Mouse (Mus musculus) embryonic facial prominence, embryonic 13.5 days (tissue): ENCODE results near the gene Mpp6. TPM values are rescaled to one million over a fixed set of nuclear protein-coding genes. Genes with fewer than 3 reads are reported as not detected.

Source experiments
- ATAC-seq: fragments of 200-750 bp; cut with Nextera tagmentation; 2 replicates; pipeline ENCODE4 v1.8.0; 2017; ENCODE audit warnings: low read depth; ENCODE audit not compliant: insufficient number of reproducible peaks, insufficient read depth, low FRiP score, low TSS enrichment
- H3K27ac ChIP-seq: fragments of 300-500 bp; sonication (generic); 2 replicates; pipeline ENCODE4 v1.5.1; 2015; ENCODE audit warnings: moderate library complexity, mild to moderate bottlenecking, inconsistent platforms
- H3K27me3 ChIP-seq: fragments of 300-500 bp; sonication (generic); 2 replicates; pipeline ENCODE4 v1.6.1; 2015; ENCODE audit warnings: mild to moderate bottlenecking, inconsistent platforms
- H3K36me3 ChIP-seq: fragments of 300-500 bp; sonication (generic); 2 replicates; pipeline ENCODE4 v1.6.1; 2015; ENCODE audit warnings: mild to moderate bottlenecking, inconsistent platforms
- H3K4me1 ChIP-seq: fragments of 300-500 bp; sonication (generic); 2 replicates; pipeline ENCODE4 v1.6.1; 2015; ENCODE audit warnings: inconsistent platforms
- H3K4me2 ChIP-seq: fragments of 300-500 bp; sonication (generic); 2 replicates; pipeline ENCODE4 v1.6.1; 2015; ENCODE audit warnings: moderate library complexity, mild to moderate bottlenecking, inconsistent platforms
- H3K4me3 ChIP-seq: fragments of 300-500 bp; sonication (generic); 2 replicates; pipeline ENCODE4 v1.5.1; 2015; ENCODE audit warnings: mild to moderate bottlenecking, inconsistent platforms
- H3K9ac ChIP-seq: fragments of 300-500 bp; sonication (generic); 2 replicates; pipeline ENCODE4 v1.6.1; 2015; ENCODE audit warnings: mild to moderate bottlenecking, inconsistent platforms
- H3K9me3 ChIP-seq: fragments of 300-500 bp; sonication (generic); 2 replicates; pipeline ENCODE4 v1.6.1; 2016; ENCODE audit warnings: inconsistent platforms
- WGBS: fragments of 180-500 bp; shearing (Covaris S2); methylation state at CpG from one replicate; pipeline ENCODE4 v1.1.7; 2015; ENCODE audit warnings: mixed read lengths; 5-methylcytosine and 5-hydroxymethylcytosine counted together
- polyA plus RNA-seq: library from polyadenylated mRNA; unstranded; fragments of >200 nt; fragmentation: Nextera tagmentation; extraction: Ambion mirVana; gene quantifications from 2 replicates; pipeline ENCODE4 v1.2.1, GENCODE M21; 2015

Gene Mpp6
- polyA plus RNA-seq, 1 experiment from 2014 or later: 54.8 TPM

DNA sequence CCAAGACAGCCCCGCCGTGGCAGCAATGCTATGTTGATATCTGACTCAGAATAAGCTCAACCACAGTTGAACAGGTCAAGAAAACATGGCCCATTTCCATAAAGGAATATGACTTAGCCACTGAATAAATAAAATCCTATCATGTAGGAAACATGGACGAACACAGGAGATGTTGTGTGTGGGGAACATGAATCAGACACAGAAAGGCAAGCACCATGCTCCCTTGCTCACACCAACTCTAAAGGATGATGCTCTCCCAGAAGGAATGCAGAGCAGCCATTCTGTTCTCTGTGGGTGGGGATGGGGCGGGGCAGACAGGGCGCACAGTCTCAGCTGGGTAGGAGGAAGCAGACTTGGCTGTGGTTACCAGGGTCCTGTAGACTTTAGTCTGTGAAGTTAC lies 115.2 kb downstream of the Mpp6 start:
- Histone ChIP-seq H3K27ac (no peak overlapping the region), H3K4me2 (no peak overlapping the region), H3K9ac (no peak overlapping the region), H3K4me3 (no peak overlapping the region), H3K9me3 (no peaks in the 10 kb centered on the region), H3K36me3 (no peaks in the 10 kb centered on the region; the same call in 1 of the 2 replicates), H3K4me1 (peaks cover 7% of the 10 kb centered on the region), H3K27me3 (no peaks in the 10 kb centered on the region)
- WGBS: 84% methylated on average over 5 of the region's 5 CpGs
- ATAC-seq: no peak

DNA sequence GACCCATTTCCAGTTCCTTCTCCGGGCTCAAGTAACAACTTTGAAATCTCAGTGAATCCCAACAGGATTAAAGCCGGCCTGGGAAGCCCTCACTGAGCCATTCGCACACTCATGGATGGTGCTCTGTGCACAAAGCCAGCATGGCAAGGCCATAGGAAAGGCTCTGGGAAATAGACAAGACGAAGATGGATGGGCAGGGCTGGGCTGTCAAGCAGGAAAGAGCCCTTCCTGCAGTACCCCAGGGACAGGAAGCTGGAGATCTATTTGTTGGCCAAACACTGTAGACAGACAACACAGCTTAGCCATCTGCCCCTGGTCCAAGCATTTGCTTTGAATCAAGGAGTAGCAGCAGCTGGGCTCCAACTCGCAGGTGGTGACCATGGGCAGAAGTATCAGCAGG lies 118.1 kb downstream of the Mpp6 start:
- 81% methylated on average over 5 of the region's 5 CpGs for WGBS
- no peak overlapping the region for H3K4me2 ChIP-seq

DNA sequence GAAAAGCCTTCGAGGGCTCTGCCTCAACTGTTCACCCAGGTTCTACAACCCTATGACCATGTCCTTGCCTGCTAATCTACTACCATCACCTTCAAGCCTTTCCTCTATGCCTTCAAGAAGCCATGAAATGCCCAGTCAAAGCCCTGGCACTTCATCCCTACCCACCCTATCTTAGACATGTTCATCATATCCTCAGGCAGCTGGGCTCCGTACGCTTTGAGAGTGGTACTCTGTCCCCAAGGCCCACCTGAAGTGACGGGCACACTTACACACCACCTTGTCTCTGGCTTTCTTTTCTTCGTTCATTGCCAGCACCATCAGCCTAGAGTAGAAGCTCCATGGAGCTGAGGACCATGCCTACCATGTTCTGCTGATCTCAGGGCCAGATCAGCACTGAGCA lies 121.2 kb downstream of the Mpp6 start:
- no peaks in the 10 kb centered on the region for H3K36me3 ChIP-seq
- no peak overlapping the region for H3K4me3 ChIP-seq
- no peak overlapping the region for H3K27ac ChIP-seq
- no peak overlapping the region for H3K4me2 ChIP-seq
- H3K9me3 ChIP-seq: no peaks in the 10 kb centered on the region
- no peak for ATAC-seq
- H3K27me3 ChIP-seq: no peaks in the 10 kb centered on the region
- 92% methylated on average over 5 of the region's 5 CpGs for WGBS
- no peak overlapping the region for H3K9ac ChIP-seq
- H3K4me1 ChIP-seq: no peaks in the 10 kb centered on the region

More for the DNA sequence above, 118.1 kb downstream of the Mpp6 start:
- no peaks in the 10 kb centered on the region for H3K4me1 ChIP-seq
- H3K27ac ChIP-seq: no peak overlapping the region
- H3K36me3 ChIP-seq: no peaks in the 10 kb centered on the region; the same call in 1 of the 2 replicates
- no peak overlapping the region for H3K9ac ChIP-seq
- H3K27me3 ChIP-seq: no peaks in the 10 kb centered on the region
- H3K4me3 ChIP-seq: no peak overlapping the region
- H3K9me3 ChIP-seq: no peaks in the 10 kb centered on the region
- no peak for ATAC-seq

DNA sequence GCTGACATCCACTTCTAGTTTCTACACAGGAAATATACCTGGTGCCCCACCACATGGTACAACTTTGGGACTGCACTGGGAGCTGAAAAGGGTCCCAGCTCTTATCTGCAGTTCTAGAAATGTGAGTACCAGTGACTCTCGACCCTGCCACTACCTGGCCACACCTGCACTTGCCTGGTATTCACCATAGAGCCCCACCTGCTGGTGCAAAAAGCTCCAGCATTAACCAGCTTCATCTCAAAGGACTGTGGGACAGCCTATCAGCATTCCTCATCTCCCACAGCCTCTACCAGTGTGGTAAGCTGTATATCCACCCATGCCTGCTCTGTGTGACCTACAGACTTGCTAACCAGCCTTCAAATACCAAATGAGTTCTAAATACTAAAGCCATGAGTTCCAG lies 122.9 kb downstream of the Mpp6 start:
- H3K4me3 ChIP-seq: no peak overlapping the region
- no peak for ATAC-seq
- 52% methylated on average over 1 of the region's 1 CpGs for WGBS
- no peak overlapping the region for H3K9ac ChIP-seq
- no peaks in the 10 kb centered on the region for H3K27me3 ChIP-seq
- no peaks in the 10 kb centered on the region; the same call in 1 of the 2 replicates for H3K4me1 ChIP-seq
- H3K27ac ChIP-seq: no peak overlapping the region
- no peaks in the 10 kb centered on the region for H3K36me3 ChIP-seq
- no peaks in the 10 kb centered on the region for H3K9me3 ChIP-seq
- H3K4me2 ChIP-seq: no peak overlapping the region

DNA sequence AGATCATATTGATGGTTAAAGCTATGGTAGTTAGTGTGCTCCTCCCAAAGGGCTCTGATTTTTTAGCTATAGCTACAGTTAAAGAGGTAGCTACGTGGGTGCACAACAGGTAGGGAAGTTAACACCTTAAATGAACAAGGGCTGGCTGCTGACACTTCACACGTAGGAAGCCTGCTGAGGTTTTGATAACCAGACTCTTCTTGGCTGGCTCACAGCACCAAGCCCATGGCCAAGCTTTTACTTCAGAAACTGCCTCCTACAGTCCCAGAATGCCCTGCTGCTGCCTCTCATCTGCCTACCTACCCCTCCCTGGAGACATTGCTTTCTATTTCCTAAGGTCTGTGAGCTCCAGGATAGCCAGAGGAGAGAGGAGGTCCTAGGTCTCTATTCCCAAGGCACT lies 127.9 kb downstream of the Mpp6 start:
- Histone ChIP-seq H3K27ac (no peak overlapping the region), H3K4me3 (no peak overlapping the region)
- 63% methylated on average over 2 of the region's 2 CpGs for WGBS

DNA sequence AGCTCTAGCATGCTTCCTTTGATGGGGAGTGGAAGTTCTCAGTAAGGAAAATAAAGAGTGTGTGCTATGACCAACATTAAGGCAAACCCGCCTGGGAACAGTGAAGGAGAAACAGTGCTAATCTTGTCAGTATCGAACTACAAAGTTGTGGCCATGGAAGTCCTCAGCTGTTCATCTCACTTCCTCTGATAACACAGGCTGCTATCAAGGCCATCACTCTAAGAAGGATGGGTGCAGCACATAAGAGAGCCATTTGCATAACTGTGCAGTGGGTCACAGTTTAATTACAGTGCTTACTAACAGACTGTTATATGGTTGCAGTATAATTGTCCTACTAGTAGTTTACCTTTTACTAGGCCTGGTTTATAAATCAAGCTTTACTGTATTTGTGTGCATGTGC lies 129.9 kb downstream of the Mpp6 start:
- no peak overlapping the region for H3K4me2 ChIP-seq
- H3K27me3 ChIP-seq: no peaks in the 10 kb centered on the region
- no peak for ATAC-seq
- peaks cover 3% of the 10 kb centered on the region; the same call in 1 of the 2 replicates for H3K4me1 ChIP-seq
- H3K27ac ChIP-seq: no peak overlapping the region
- no peaks in the 10 kb centered on the region for H3K9me3 ChIP-seq
- no peak overlapping the region for H3K4me3 ChIP-seq
- no peak overlapping the region for H3K9ac ChIP-seq
- 89% methylated on average over 2 of the region's 2 CpGs for WGBS
- no peaks in the 10 kb centered on the region for H3K36me3 ChIP-seq

More for the DNA sequence above, 127.9 kb downstream of the Mpp6 start:
- no peaks in the 10 kb centered on the region for H3K36me3 ChIP-seq
- H3K27me3 ChIP-seq: no peaks in the 10 kb centered on the region
- H3K9me3 ChIP-seq: no peaks in the 10 kb centered on the region
- ATAC-seq: no peak
- H3K4me1 ChIP-seq: peaks cover 3% of the 10 kb centered on the region; the same call in 1 of the 2 replicates
- H3K4me2 ChIP-seq: no peak overlapping the region
- no peak overlapping the region for H3K9ac ChIP-seq

DNA sequence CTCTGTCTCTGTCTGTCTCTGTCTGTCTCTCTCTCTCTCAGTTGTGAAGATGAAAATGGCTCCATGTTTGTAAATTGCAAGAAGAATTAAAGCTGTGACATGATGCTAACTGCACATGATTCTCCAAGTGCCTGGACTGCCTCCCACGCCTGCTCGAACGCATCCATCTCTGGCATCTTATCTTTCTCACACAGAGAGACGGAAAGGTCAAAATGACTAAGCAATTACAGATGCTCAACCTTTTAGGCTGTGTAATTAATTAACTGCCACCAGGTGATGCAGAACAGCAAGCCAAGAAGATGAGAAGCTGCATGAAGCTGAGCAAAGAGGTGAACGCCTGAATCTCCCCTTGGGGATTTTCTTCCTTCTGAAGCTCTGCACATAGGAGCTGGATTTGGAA lies 130.4 kb downstream of the Mpp6 start:
- H3K4me2 ChIP-seq: no peak overlapping the region
- WGBS: 53% methylated on average over 5 of the region's 5 CpGs
- no peak overlapping the region for H3K4me3 ChIP-seq
- peaks cover 3% of the 10 kb centered on the region; the same call in 1 of the 2 replicates for H3K4me1 ChIP-seq
- no peaks in the 10 kb centered on the region for H3K9me3 ChIP-seq
- no peak for ATAC-seq
- no peaks in the 10 kb centered on the region for H3K27me3 ChIP-seq
- no peaks in the 10 kb centered on the region for H3K36me3 ChIP-seq
- H3K9ac ChIP-seq: no peak overlapping the region
- H3K27ac ChIP-seq: no peak overlapping the region

DNA sequence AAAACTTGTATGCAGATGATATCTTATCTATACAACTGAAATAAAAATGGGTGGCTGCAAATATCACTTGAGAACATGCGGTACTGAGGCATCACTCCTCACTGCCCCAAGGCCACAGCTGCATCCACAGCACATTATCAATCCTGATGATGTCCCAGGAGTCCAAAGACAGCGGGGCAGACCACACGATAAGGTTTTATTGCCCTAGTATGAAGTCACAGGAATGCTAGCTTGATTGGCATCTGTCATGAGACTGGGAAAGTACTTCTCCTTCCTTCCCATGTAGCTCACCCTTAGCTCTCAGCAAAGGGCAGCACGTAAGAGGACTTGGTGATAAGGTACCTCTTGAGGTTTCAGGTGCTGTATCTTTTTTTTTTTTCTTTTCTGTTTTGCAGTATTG lies 134.1 kb downstream of the Mpp6 start:
- Histone ChIP-seq H3K27ac (no peak overlapping the region), H3K4me3 (no peak overlapping the region), H3K27me3 (no peaks in the 10 kb centered on the region), H3K9ac (no peak overlapping the region), H3K4me2 (no peak overlapping the region), H3K36me3 (no peaks in the 10 kb centered on the region), H3K9me3 (no peaks in the 10 kb centered on the region), H3K4me1 (no peaks in the 10 kb centered on the region)
- WGBS: 86% methylated on average over 4 of the region's 4 CpGs
- ATAC-seq: no peak

DNA sequence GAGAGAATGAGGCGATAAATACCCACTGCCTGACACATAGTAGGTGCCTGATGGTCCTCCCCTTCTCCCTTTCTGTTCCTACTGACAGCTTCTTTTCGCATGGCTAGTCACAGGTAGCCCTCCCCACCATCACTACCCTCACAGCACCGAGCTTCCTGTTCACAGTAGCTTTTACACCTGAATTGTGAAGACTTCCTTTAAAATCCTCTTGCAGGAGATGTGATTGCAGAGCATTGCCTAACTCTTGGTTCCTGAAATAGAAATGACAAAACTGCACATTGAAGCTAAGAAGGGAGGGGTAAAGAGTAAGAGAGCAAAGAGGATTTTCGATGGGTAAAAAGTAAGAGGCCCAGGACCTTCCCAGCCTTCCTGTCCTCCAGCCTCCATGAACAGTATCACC lies 134.9 kb downstream of the Mpp6 start:
- 81% methylated on average over 4 of the region's 4 CpGs for WGBS
- no peaks in the 10 kb centered on the region for H3K4me1 ChIP-seq

DNA sequence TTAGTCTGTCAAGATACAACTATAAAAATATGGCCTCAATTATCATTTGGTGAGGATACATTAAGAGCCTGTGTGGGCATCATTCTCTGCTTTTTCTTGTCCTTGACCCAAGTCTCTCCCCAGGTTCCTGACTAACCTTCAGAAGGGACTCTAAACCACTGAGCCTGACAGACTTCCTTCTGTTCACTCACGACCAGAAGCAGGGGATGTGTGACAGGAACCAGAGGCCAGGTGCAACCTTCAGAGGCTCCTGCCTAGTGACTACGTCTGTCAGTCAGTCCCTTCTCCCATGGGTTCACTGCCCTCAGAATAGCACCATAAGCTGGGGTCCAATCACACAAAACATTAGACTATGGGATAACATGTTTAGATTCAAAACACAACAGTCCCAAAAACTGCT lies 137.3 kb downstream of the Mpp6 start:
- no peaks in the 10 kb centered on the region for H3K9me3 ChIP-seq
- H3K27me3 ChIP-seq: no peaks in the 10 kb centered on the region
- no peak overlapping the region for H3K27ac ChIP-seq
- H3K36me3 ChIP-seq: no peaks in the 10 kb centered on the region
- WGBS: 75% methylated on average over 2 of the region's 2 CpGs
- no peak overlapping the region for H3K9ac ChIP-seq
- no peak overlapping the region for H3K4me2 ChIP-seq
- no peak for ATAC-seq
- no peak overlapping the region for H3K4me3 ChIP-seq
- no peaks in the 10 kb centered on the region for H3K4me1 ChIP-seq

More for the DNA sequence above, 134.9 kb downstream of the Mpp6 start:
- no peak overlapping the region for H3K4me3 ChIP-seq
- no peak overlapping the region for H3K27ac ChIP-seq
- H3K9me3 ChIP-seq: no peaks in the 10 kb centered on the region
- no peaks in the 10 kb centered on the region for H3K27me3 ChIP-seq
- no peak overlapping the region for H3K4me2 ChIP-seq
- ATAC-seq: no peak
- no peak overlapping the region for H3K9ac ChIP-seq
- H3K36me3 ChIP-seq: no peaks in the 10 kb centered on the region

DNA sequence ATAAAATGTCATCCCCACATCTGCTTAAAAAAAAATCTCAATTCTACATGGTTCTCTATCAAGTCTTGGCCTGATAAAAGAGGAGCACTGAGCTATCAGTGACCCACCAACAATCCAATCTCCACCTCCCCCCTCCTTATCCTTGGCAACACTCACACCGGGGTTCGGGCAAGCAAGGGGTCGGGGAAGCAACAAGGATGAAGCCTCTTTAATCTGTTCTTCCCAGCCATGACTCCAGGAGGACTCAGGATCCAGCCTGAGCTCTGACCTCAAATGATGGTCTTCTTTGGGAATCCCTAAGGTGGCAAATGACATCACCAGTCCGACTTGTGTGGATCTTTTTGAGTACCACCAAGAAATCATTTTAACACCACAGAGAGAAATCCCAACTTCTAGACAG lies 137.8 kb downstream of the Mpp6 start:
- Histone ChIP-seq H3K4me1 (peaks cover 3% of the 10 kb centered on the region; the same call in 1 of the 2 replicates), H3K27ac (no peak overlapping the region), H3K9ac (no peak overlapping the region), H3K9me3 (no peaks in the 10 kb centered on the region), H3K36me3 (no peaks in the 10 kb centered on the region), H3K4me3 (no peak overlapping the region), H3K4me2 (no peak overlapping the region), H3K27me3 (no peaks in the 10 kb centered on the region)
- WGBS: 87% methylated on average over 4 of the region's 4 CpGs
- no peak for ATAC-seq
